Mouse (Mus musculus): ENCODE measurements around the gene Ttc37. TPM values are rescaled to one million over a fixed set of nuclear protein-coding genes. Genes with fewer than 3 reads are reported as not detected.

The Ttc37 gene
- polyA plus RNA-seq, 1 experiment from 2014 or later, result 11.8 TPM

DNA sequence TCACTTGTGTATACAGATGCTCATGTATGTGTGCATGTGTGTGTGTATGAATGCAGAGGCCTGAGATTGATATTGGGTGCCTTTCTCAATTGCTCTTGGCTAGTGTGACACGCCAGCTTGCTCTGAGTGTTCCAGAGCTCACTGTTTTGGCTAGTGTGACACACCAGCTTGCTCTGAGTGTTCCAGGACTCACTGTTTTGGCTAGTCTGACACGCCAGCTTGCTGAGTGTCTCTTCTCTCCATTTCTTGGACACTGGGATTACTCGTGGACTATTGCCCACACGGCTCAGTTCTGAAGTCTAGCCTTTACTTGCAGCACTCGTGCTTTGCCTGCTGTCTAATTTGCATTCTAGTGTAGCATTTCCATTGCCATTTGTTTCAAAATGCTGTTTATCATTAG lies 80.2 kb downstream of the Ttc37 start:
- Histone ChIP-seq H3K27me3 (replicated peaks) (no peaks in the 10 kb centered on the region), H3K27ac (no peak overlapping the region), H3K4me3 (replicated peaks) (no peak overlapping the region), H3K9ac (no peak overlapping the region), H3K36me3 (peaks cover 15% of the 10 kb centered on the region), H3K4me1 (no peaks in the 10 kb centered on the region), H3K9me3 (no peaks in the 10 kb centered on the region), H3K4me2 (no peak overlapping the region)
- WGBS, result 90% methylated on average over 5 of the region's 5 CpGs
- no peak for ATAC-seq (ENCODE audit: insufficient read depth, low FRiP score, low read depth)

GRCm38 (mm10) chr13:76187651-76188050 lies 89.1 kb downstream of the Ttc37 start:
- Histone ChIP-seq H3K4me2 (no peak overlapping the region), H3K9me3 (no peaks in the 10 kb centered on the region), H3K27ac (no peak overlapping the region), H3K4me1 (no peaks in the 10 kb centered on the region), H3K27me3 (replicated peaks) (no peaks in the 10 kb centered on the region), H3K4me3 (replicated peaks) (no peak overlapping the region), H3K36me3 (peaks cover 19% of the 10 kb centered on the region), H3K9ac (no peak overlapping the region)
- no peak for ATAC-seq (ENCODE audit: insufficient read depth, low FRiP score, low read depth)
- WGBS, result 95% methylated on average over 5 of the region's 5 CpGs

DNA sequence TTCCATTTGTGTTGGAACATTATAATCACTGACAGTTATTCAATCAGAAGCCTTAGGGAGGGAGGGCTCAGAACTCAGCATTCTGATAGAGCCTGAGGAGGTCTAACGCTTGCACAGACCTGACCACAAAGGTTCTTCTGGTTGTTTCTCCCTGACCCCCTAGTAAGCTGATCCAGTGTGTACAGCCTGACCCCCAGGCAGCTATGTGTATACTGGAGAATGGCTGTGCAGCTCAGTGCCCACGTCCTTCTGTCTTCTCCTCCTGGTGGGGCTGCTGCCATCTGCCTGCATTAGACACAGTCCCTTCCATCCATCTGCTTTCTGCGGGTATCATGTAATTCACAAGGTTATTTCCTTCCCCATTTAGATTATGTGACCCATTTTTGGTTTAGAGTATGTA lies 90.7 kb downstream of the Ttc37 start:
- no peak overlapping the region for H3K4me2 ChIP-seq
- no peaks in the 10 kb centered on the region for H3K9me3 ChIP-seq
- ATAC-seq (ENCODE audit: insufficient read depth, low FRiP score, low read depth), result no peak
- peaks cover 23% of the 10 kb centered on the region for H3K36me3 ChIP-seq
- H3K27me3 ChIP-seq (replicated peaks), result no peaks in the 10 kb centered on the region
- 0 out of 2 replicates have a peak, but pooled peaks cover 3% of the 10 kb centered on the region for H3K4me1 ChIP-seq
- no peak overlapping the region for H3K9ac ChIP-seq
- H3K27ac ChIP-seq, result no peak overlapping the region
- H3K4me3 ChIP-seq (replicated peaks), result no peak overlapping the region
- 74% methylated on average over 3 of the region's 3 CpGs for WGBS

DNA sequence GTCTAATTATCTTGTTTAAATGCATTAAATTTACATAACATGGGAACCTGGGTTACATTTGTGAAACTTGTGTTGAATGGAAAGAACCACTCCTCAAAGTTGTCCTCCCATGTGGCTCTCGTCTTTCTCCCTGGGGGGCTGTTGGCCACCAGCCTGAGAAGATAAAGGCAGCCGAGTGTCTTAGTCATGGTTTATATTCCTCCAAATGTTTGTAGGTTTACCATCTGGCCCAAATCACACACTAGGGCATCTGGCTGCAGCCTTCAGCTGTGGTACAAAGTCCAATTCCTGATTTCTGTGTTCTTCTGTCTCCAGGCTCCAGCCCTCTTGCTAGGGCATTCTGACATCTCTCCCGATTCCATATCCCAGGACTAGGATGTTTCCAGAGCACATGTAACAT lies 91.7 kb downstream of the Ttc37 start:
- Histone ChIP-seq H3K27ac (no peak overlapping the region), H3K4me3 (replicated peaks) (no peak overlapping the region), H3K9ac (no peak overlapping the region), H3K4me1 (0 out of 2 replicates have a peak, but pooled peaks cover 3% of the 10 kb centered on the region), H3K27me3 (replicated peaks) (no peaks in the 10 kb centered on the region), H3K9me3 (no peaks in the 10 kb centered on the region), H3K36me3 (peaks cover 23% of the 10 kb centered on the region), H3K4me2 (no peak overlapping the region)
- WGBS, result 58% methylated on average over 3 of the region's 3 CpGs
- no peak for ATAC-seq (ENCODE audit: insufficient read depth, low FRiP score, low read depth)

DNA sequence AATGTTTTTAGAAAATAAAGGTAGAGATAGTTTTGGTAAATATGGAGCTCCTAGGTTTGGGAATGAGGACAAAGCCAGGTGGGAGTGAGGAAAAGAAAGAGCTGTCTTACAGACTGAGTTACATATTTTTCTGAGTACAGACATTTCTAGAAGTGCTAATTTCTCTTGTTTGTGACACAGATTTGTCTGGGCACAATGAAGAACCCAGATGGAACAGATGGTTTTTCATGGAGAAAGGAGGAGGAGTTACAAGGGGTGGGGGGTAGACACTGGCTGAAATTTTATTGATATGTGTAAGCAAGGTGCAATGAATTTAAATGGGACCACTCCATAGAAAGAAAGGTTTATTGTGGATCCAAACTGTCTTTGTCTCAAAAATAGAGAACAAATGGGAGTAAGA lies 96.4 kb downstream of the Ttc37 start:
- Histone ChIP-seq H3K4me1 (0 out of 2 replicates have a peak, but pooled peaks cover 3% of the 10 kb centered on the region), H3K4me3 (replicated peaks) (no peak overlapping the region), H3K27ac (no peak overlapping the region), H3K9ac (no peak overlapping the region), H3K27me3 (replicated peaks) (no peaks in the 10 kb centered on the region), H3K4me2 (no peak overlapping the region), H3K36me3 (peaks cover 23% of the 10 kb centered on the region), H3K9me3 (no peaks in the 10 kb centered on the region)
- no peak for ATAC-seq (ENCODE audit: insufficient read depth, low FRiP score, low read depth)

GRCm38 (mm10) chr13:76195431-76196138 lies 97.1 kb downstream of the Ttc37 start:
- 93% methylated on average over 8 of the region's 8 CpGs for WGBS
- no peak for ATAC-seq (ENCODE audit: insufficient read depth, low FRiP score, low read depth)
- Histone ChIP-seq H3K36me3 (peaks cover 23% of the 10 kb centered on the region), H3K9ac (no peak overlapping the region), H3K27ac (no peak overlapping the region), H3K4me1 (0 out of 2 replicates have a peak, but pooled peaks cover 3% of the 10 kb centered on the region), H3K4me2 (no peak overlapping the region), H3K9me3 (no peaks in the 10 kb centered on the region), H3K4me3 (replicated peaks) (no peak overlapping the region), H3K27me3 (replicated peaks) (no peaks in the 10 kb centered on the region)

DNA sequence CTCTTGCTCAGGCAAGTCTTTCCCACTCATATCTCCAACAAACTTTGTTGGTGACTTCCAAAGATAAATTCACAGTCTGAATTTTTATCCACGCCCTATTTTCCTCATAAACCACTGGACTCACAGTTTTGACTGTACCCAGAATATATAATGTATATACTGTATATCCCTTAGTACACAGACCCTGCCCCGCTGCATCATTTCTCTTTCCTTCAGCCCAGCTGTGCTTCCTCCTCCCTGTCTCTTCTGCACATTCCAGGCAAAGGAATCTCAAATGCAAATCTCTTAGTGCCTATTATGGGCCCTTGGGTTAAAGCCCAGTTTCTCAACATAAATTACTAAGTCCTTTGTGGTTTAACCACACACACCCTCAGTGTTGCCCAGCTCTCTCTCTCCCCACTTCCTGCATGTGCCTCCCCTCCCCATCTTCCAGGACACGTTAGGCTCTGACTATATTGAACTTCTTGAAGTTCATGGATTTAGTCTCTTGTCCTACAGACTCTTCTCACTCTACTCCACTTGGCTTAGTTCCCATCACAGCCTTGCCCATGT lies 98.8 kb downstream of the Ttc37 start:
- Histone ChIP-seq H3K4me2 (no peak overlapping the region), H3K9ac (no peak overlapping the region), H3K9me3 (no peaks in the 10 kb centered on the region), H3K27me3 (replicated peaks) (no peaks in the 10 kb centered on the region), H3K4me1 (0 out of 2 replicates have a peak, but pooled peaks cover 3% of the 10 kb centered on the region), H3K27ac (peak overlapping the region; percentile 19; the same call in 1 of the 2 replicates), H3K36me3 (0 out of 2 replicates have a peak, but pooled peaks cover 7% of the 10 kb centered on the region), H3K4me3 (replicated peaks) (no peak overlapping the region)
- WGBS, result 45% methylated on average over 3 of the region's 3 CpGs
- peak; percentile 50; the same call in 1 of the 2 replicates for ATAC-seq (ENCODE audit: insufficient read depth, low FRiP score, low read depth)

DNA sequence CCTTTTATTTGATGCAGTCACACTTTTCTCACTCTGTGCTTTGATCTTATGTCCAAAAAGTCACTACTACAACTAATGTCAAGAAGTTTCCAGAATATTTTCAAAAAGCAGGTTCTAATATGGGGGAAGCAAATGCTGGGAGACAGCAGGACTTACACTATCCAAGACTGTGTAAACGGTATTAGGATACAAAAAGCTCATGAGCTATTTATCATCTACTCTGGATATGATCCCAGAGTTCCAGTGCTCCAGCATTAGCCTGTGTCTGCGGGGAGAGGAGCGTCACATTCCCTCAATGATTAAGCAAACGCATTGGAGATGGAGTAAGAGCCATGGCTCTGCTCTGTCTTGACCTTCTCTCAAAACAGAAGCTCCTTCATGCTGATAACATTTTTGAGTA lies 101.4 kb downstream of the Ttc37 start:
- H3K36me3 ChIP-seq, result no peaks in the 10 kb centered on the region
- H3K9ac ChIP-seq, result no peak overlapping the region
- no peaks in the 10 kb centered on the region for H3K27me3 ChIP-seq (replicated peaks)
- no peaks in the 10 kb centered on the region for H3K9me3 ChIP-seq
- no peak; the same call in 1 of the 2 replicates for ATAC-seq (ENCODE audit: insufficient read depth, low FRiP score, low read depth)
- WGBS, result 58% methylated on average over 4 of the region's 4 CpGs
- no peak overlapping the region for H3K4me2 ChIP-seq
- no peak overlapping the region for H3K27ac ChIP-seq
- no peaks in the 10 kb centered on the region for H3K4me1 ChIP-seq
- H3K4me3 ChIP-seq (replicated peaks), result no peak overlapping the region

GRCm38 (mm10) chr13:76214928-76215327 lies 116.4 kb downstream of the Ttc37 start:
- no peak overlapping the region for H3K9ac ChIP-seq
- H3K4me1 ChIP-seq, result no peaks in the 10 kb centered on the region
- H3K4me3 ChIP-seq (replicated peaks), result no peak overlapping the region
- no peak for ATAC-seq (ENCODE audit: insufficient read depth, low FRiP score, low read depth)
- no peak overlapping the region for H3K27ac ChIP-seq
- H3K4me2 ChIP-seq, result no peak overlapping the region
- H3K36me3 ChIP-seq, result no peaks in the 10 kb centered on the region
- no peaks in the 10 kb centered on the region for H3K27me3 ChIP-seq (replicated peaks)
- no peaks in the 10 kb centered on the region for H3K9me3 ChIP-seq
- 74% methylated on average over 2 of the region's 2 CpGs for WGBS

DNA sequence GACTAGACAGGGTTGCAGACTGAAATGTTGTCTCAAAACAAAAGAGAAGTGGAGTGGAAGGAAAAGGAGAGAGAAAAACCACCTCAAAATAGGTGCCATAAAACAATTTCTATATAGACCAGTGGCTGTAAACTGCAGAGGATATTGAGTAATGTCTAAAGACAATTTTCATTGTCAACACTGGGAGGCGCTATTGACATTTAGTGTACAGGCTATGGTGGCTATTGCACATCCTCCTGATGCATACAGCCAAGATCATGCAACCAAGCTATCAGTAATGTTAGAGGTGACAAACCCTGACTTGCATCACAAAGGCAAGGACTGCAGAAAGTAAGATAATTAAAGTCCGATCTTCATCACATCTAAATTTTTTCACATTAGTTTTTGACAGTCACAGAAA lies 116.9 kb downstream of the Ttc37 start:
- no peak overlapping the region for H3K27ac ChIP-seq
- H3K27me3 ChIP-seq (replicated peaks), result no peaks in the 10 kb centered on the region
- no peak overlapping the region for H3K4me3 ChIP-seq (replicated peaks)
- no peak; the same call in 1 of the 2 replicates for ATAC-seq (ENCODE audit: insufficient read depth, low FRiP score, low read depth)
- no peaks in the 10 kb centered on the region for H3K9me3 ChIP-seq
- no peaks in the 10 kb centered on the region for H3K36me3 ChIP-seq
- H3K4me2 ChIP-seq, result no peak overlapping the region
- WGBS, result 43% methylated on average over 2 of the region's 2 CpGs
- no peak overlapping the region for H3K9ac ChIP-seq
- H3K4me1 ChIP-seq, result no peaks in the 10 kb centered on the region

Data from stomach, embryonic 15.5 days (tissue).